In the genomic region with DNA sequence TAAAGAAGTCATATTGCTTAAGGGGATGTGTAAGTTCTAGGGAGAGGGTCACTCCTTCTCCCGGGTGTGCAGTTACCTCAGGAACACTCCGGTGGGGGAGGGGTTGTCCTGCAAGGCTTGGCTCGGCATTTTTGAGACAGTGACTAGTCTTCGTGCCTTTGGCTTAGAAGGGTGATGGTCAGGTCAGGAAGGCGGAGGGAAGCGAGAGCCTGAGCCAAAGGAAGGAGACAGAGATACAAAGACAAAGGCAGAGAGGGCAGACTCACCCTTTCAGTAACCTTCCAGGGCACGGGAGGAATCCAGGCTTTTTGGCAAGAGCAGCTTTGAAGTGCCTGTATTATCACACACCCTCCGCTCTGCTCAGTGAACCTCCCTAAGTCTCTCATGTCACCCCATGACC, we compare ENCODE assay signal across 8 mouse cellular contexts. TPM values are rescaled to one million over a fixed set of nuclear protein-coding genes. Genes with fewer than 3 reads are reported as not detected.
A peak's percentile ranks its signal among the peaks of the same experiment; 100 is the strongest.
DNase-seq lines count a peak whose midpoint lies in the region; ATAC-seq and TF ChIP-seq lines count a peak whose summit lies in the region.

No protein-coding gene starts in this region.

- ATAC-seq in intestine, embryonic 15.5 days = no peak
- ATAC-seq in liver, embryonic 13.5 days (ENCODE audit: low read depth) = no peak
- ATAC-seq in forebrain, postnatal 0 days = no peak

- H3K9ac ChIP-seq in intestine, embryonic 15.5 days = peak overlapping the region; percentile 12; the same call in 1 of the 2 replicates
- H3K9ac ChIP-seq in liver, embryonic 13.5 days = peak overlapping the region; percentile 78
- no peak overlapping the region for H3K9ac ChIP-seq in forebrain, postnatal 0 days

- WGBS in intestine, embryonic 15.5 days = 35% methylated on average over 8 of the region's 8 CpGs
- WGBS in liver, embryonic 13.5 days (ENCODE audit: insufficient replicate concordance) = 53% methylated on average over 8 of the region's 8 CpGs
- WGBS in forebrain, postnatal 0 days = 49% methylated on average over 8 of the region's 8 CpGs

- intact Hi-C loops in gastrocnemius, adult 2 months (cut with DNase I) = no loop called here
- intact Hi-C loops in gastrocnemius, postnatal 36 days (cut with DNase I) = no loop called here

- DNase-seq in gastrocnemius, adult 2 months = no peak
- no peak for DNase-seq in gastrocnemius, postnatal 36 days
- DNase-seq in NIH3T3 (ENCODE audit: low read depth) = peak; percentile 23
- DNase-seq in liver, embryonic 13.5 days = no peak
- no peak for DNase-seq in layer of hippocampus, adult 9-10 months (ENCODE audit: low spot score)
- no peak for DNase-seq in urinary bladder, postnatal 36 days (ENCODE audit: low spot score in 2 of 2)
- DNase-seq in forebrain, postnatal 0 days = no peak

- peaks cover 34% of the 10 kb centered on the region for H3K4me1 ChIP-seq in intestine, embryonic 15.5 days (replicated peaks)
- peaks cover 91% of the 10 kb centered on the region for H3K4me1 ChIP-seq in liver, embryonic 13.5 days (replicated peaks)
- 0 out of 2 replicates have a peak, but pooled peaks cover 6% of the 10 kb centered on the region for H3K4me1 ChIP-seq in forebrain, postnatal 0 days (ENCODE audit: insufficient read depth)

- no peak for TF ChIP-seq CTCF in gastrocnemius, adult 2 months (IDR thresholded peaks at IDR 0.05)
- no peak for TF ChIP-seq CTCF in forebrain, postnatal 0 days (IDR thresholded peaks at IDR 0.05; ENCODE audit: low read depth)

- H3K4me2 ChIP-seq in intestine, embryonic 15.5 days (replicated peaks) = no peak overlapping the region
- peak overlapping the region; percentile 95 for H3K4me2 ChIP-seq in liver, embryonic 13.5 days
- no peak overlapping the region for H3K4me2 ChIP-seq in forebrain, postnatal 0 days (ENCODE audit: low read depth)

- H3K4me3 ChIP-seq in gastrocnemius, adult 2 months = no peak overlapping the region
- H3K4me3 ChIP-seq in intestine, embryonic 15.5 days (replicated peaks) = no peak overlapping the region
- H3K4me3 ChIP-seq in liver, embryonic 13.5 days (replicated peaks) = no peak overlapping the region
- no peak overlapping the region for H3K4me3 ChIP-seq in forebrain, postnatal 0 days (ENCODE audit: low read depth, low read length)

- peak overlapping the region; percentile 95 for H3K27ac ChIP-seq in gastrocnemius, adult 2 months
- peak overlapping the region; percentile 95 for H3K27ac ChIP-seq in intestine, embryonic 15.5 days
- H3K27ac ChIP-seq in liver, embryonic 13.5 days = peak overlapping the region; percentile 99
- no peak overlapping the region for H3K27ac ChIP-seq in forebrain, postnatal 0 days (ENCODE audit: low read depth, low read length)

- H3K27me3 ChIP-seq in intestine, embryonic 15.5 days (replicated peaks) = no peaks in the 10 kb centered on the region
- no peaks in the 10 kb centered on the region for H3K27me3 ChIP-seq in liver, embryonic 13.5 days
- H3K27me3 ChIP-seq in forebrain, postnatal 0 days (ENCODE audit: insufficient read depth, low read length) = no peaks in the 10 kb centered on the region

- no peaks in the 10 kb centered on the region for H3K9me3 ChIP-seq in intestine, embryonic 15.5 days
- no peaks in the 10 kb centered on the region for H3K9me3 ChIP-seq in liver, embryonic 13.5 days (replicated peaks)
- no peaks in the 10 kb centered on the region for H3K9me3 ChIP-seq in forebrain, postnatal 0 days (ENCODE audit: low read length)

- 0 out of 2 replicates have a peak, but pooled peaks cover 3% of the 10 kb centered on the region for H3K36me3 ChIP-seq in intestine, embryonic 15.5 days
- H3K36me3 ChIP-seq in liver, embryonic 13.5 days = peaks cover 10% of the 10 kb centered on the region
- 0 out of 2 replicates have a peak, but pooled peaks cover 1% of the 10 kb centered on the region for H3K36me3 ChIP-seq in forebrain, postnatal 0 days (ENCODE audit: insufficient read depth)

RNA-seq across cellular contexts. Expression of a gene that starts 1.4 kb away (rescaled TPM):
- total RNA-seq in gastrocnemius, adult 2 months (2021) = 100 to 1,000 TPM; 197 to 272 TPM
- total RNA-seq in gastrocnemius, postnatal 36 days (2021) = 100 to 1,000 TPM; 188 to 289 TPM
- 996 and 1,059 TPM in 2 replicates for polyA plus RNA-seq in intestine, embryonic 15.5 days (2015; fragmentation: Nextera tagmentation; extraction: Ambion mirVana)
- polyA plus RNA-seq in liver, embryonic 13.5 days (2015; fragmentation: Nextera tagmentation; extraction: Ambion mirVana) = 683 and 710 TPM in 2 replicates
- total RNA-seq in forebrain, postnatal 0 days (2014; rRNA removed) = 31.8 and 43.6 TPM in 2 replicates
- polyA plus RNA-seq in forebrain, postnatal 0 days (2015; fragmentation: Nextera tagmentation; extraction: Ambion mirVana) = 63.2 and 99.4 TPM in 2 replicates

RNA-seq across cellular contexts. Expression of a gene that starts 9.6 kb away (rescaled TPM):
- total RNA-seq in gastrocnemius, adult 2 months (2021) = 10 to 100 TPM; 20.6 to 22.3 TPM
- 10 to 100 TPM; 22.1 to 22.6 TPM for total RNA-seq in gastrocnemius, postnatal 36 days (2021)
- 41.4 and 42.3 TPM in 2 replicates for polyA plus RNA-seq in intestine, embryonic 15.5 days (2015; fragmentation: Nextera tagmentation; extraction: Ambion mirVana)
- polyA plus RNA-seq in liver, embryonic 13.5 days (2015; fragmentation: Nextera tagmentation; extraction: Ambion mirVana) = 45.6 and 48.9 TPM in 2 replicates
- total RNA-seq in forebrain, postnatal 0 days (2014; rRNA removed) = 11.2 and 17.6 TPM in 2 replicates
- polyA plus RNA-seq in forebrain, postnatal 0 days (2015; fragmentation: Nextera tagmentation; extraction: Ambion mirVana) = 60.3 and 64.2 TPM in 2 replicates

RNA-seq across cellular contexts. Expression of a gene that starts 11.4 kb away (rescaled TPM):
- 1 to 10 TPM; 1.1 to 1.4 TPM for total RNA-seq in gastrocnemius, adult 2 months (2021)
- 1 to 10 TPM; 1.9 to 2.0 TPM for total RNA-seq in gastrocnemius, postnatal 36 days (2021)
- 11.0 TPM in 2 replicates for polyA plus RNA-seq in intestine, embryonic 15.5 days (2015; fragmentation: Nextera tagmentation; extraction: Ambion mirVana)
- 6.9 and 7.4 TPM in 2 replicates for polyA plus RNA-seq in liver, embryonic 13.5 days (2015; fragmentation: Nextera tagmentation; extraction: Ambion mirVana)
- 263 and 283 TPM in 2 replicates for total RNA-seq in forebrain, postnatal 0 days (2014; rRNA removed)
- polyA plus RNA-seq in forebrain, postnatal 0 days (2015; fragmentation: Nextera tagmentation; extraction: Ambion mirVana) = 174 and 175 TPM in 2 replicates

RNA-seq across cellular contexts. Expression of a gene that starts 22.4 kb away (rescaled TPM):
- 10 to 100 TPM; 33.2 to 36.6 TPM for total RNA-seq in gastrocnemius, adult 2 months (2021)
- total RNA-seq in gastrocnemius, postnatal 36 days (2021) = 10 to 100 TPM; 35.6 to 42.3 TPM
- polyA plus RNA-seq in intestine, embryonic 15.5 days (2015; fragmentation: Nextera tagmentation; extraction: Ambion mirVana) = 51.5 and 53.1 TPM in 2 replicates
- 12.9 and 18.8 TPM in 2 replicates for polyA plus RNA-seq in liver, embryonic 13.5 days (2015; fragmentation: Nextera tagmentation; extraction: Ambion mirVana)
- 36.7 and 40.5 TPM in 2 replicates for total RNA-seq in forebrain, postnatal 0 days (2014; rRNA removed)
- polyA plus RNA-seq in forebrain, postnatal 0 days (2015; fragmentation: Nextera tagmentation; extraction: Ambion mirVana) = 25.1 and 30.5 TPM in 2 replicates

RNA-seq across cellular contexts. Expression of a gene that starts 25.6 kb away (rescaled TPM):
- 1 to 10 TPM; 1.4 to 2.0 TPM for total RNA-seq in gastrocnemius, adult 2 months (2021)
- 1 to 10 TPM; 2.0 to 2.1 TPM for total RNA-seq in gastrocnemius, postnatal 36 days (2021)
- polyA plus RNA-seq in intestine, embryonic 15.5 days (2015; fragmentation: Nextera tagmentation; extraction: Ambion mirVana) = 21.6 and 26.8 TPM in 2 replicates
- 17.7 and 22.2 TPM in 2 replicates for polyA plus RNA-seq in liver, embryonic 13.5 days (2015; fragmentation: Nextera tagmentation; extraction: Ambion mirVana)
- 2.0 and 6.4 TPM in 2 replicates for total RNA-seq in forebrain, postnatal 0 days (2014; rRNA removed)
- polyA plus RNA-seq in forebrain, postnatal 0 days (2015; fragmentation: Nextera tagmentation; extraction: Ambion mirVana) = 3.3 and 4.3 TPM in 2 replicates

Comparison
In these comparisons a context has a peak if more than half of its experiments do, and no peak if none do; other contexts are left out.
1. RNA of a gene that starts 11.4 kb away (total RNA-seq): 263 to 283 TPM in forebrain, postnatal 0 days; 1.9 to 2.0 TPM in gastrocnemius, postnatal 36 days and 1.1 to 1.4 TPM in gastrocnemius, adult 2 months; every median in the first group is over 10 times any median in the second.